8 mouse cellular contexts compared by ENCODE assay signal in genomic region chr16:11526104-11526786, GRCm38 (mm10).
DNase-seq lines count a peak whose midpoint lies in the region; ATAC-seq lines count a peak whose summit lies in the region.

No protein-coding gene starts in this region.

- H3K4me2 ChIP-seq in heart, embryonic 16.5 days (ENCODE audit: low read depth, low read length): no peak overlapping the region
- H3K4me2 ChIP-seq in liver, embryonic 12.5 days: peak overlapping the region; percentile 48

- peaks cover 16% of the 10 kb centered on the region for H3K4me1 ChIP-seq in heart, embryonic 16.5 days (ENCODE audit: control insufficient read depth, insufficient read depth, low read length)
- peaks cover 34% of the 10 kb centered on the region for H3K4me1 ChIP-seq in liver, embryonic 12.5 days

- H3K4me3 ChIP-seq in heart, embryonic 16.5 days (ENCODE audit: low read length): no peak overlapping the region
- no peak overlapping the region for H3K4me3 ChIP-seq in liver, embryonic 12.5 days

- WGBS in heart, embryonic 16.5 days: 56% methylated on average over 10 of the region's 10 CpGs
- 24% methylated on average over 10 of the region's 10 CpGs for WGBS in liver, embryonic 12.5 days (ENCODE audit: insufficient replicate concordance)

- intact Hi-C loops in heart, postnatal 14 days (cut with DNase I): no loop called here

- no peaks in the 10 kb centered on the region for H3K27me3 ChIP-seq in heart, embryonic 16.5 days (ENCODE audit: control insufficient read depth, insufficient read depth, low read length)
- no peaks in the 10 kb centered on the region for H3K27me3 ChIP-seq in liver, embryonic 12.5 days (replicated peaks)

- DNase-seq in heart, postnatal 14 days: no peak
- DNase-seq in B cell, adult 2 months: peak; percentile 3 to 5
- DNase-seq in brain, adult 2 months (ENCODE audit: low read depth, low spot score): peak; percentile 67
- DNase-seq in thymus, postnatal 4 days: peak; percentile 48
- DNase-seq in heart, adult 18-20 months: no peak

- ATAC-seq in heart, embryonic 16.5 days (replicated peaks; ENCODE audit: extremely low read depth, insufficient read depth, low FRiP score): peak; percentile 29; the same call in 1 of the 2 replicates
- ATAC-seq in liver, embryonic 12.5 days: peak; percentile 85
- no peak for ATAC-seq in erythroblast, adult 5-6 weeks (replicated peaks; ENCODE audit: low FRiP score, poor library complexity, severe bottlenecking)

- H3K9ac ChIP-seq in heart, embryonic 16.5 days (ENCODE audit: low read length): no peak overlapping the region
- peak overlapping the region; percentile 46; the same call in 1 of the 2 replicates for H3K9ac ChIP-seq in liver, embryonic 12.5 days

- H3K9me3 ChIP-seq in heart, embryonic 16.5 days (replicated peaks; ENCODE audit: control insufficient read depth, low read length): no peaks in the 10 kb centered on the region
- no peaks in the 10 kb centered on the region for H3K9me3 ChIP-seq in liver, embryonic 12.5 days (replicated peaks)

- no peaks in the 10 kb centered on the region for H3K36me3 ChIP-seq in heart, embryonic 16.5 days (ENCODE audit: control insufficient read depth, insufficient read depth)
- H3K36me3 ChIP-seq in liver, embryonic 12.5 days: no peaks in the 10 kb centered on the region

- H3K27ac ChIP-seq in heart, embryonic 16.5 days (ENCODE audit: low read length): 0 out of 2 replicates have a peak overlapping the region, but pooled peaks have one; percentile 14
- H3K27ac ChIP-seq in liver, embryonic 12.5 days: peak overlapping the region; percentile 71

Comparison
In these comparisons a context has a peak if more than half of its experiments do, and no peak if none do; other contexts are left out.
1. DNase-seq: peak in B cell, adult 2 months (2 of 2), brain, adult 2 months (single experiment) and thymus, postnatal 4 days (single experiment); none in heart, postnatal 14 days (0 of 2) and heart, adult 18-20 months (0 of 2).